Mouse (Mus musculus) left cerebral cortex, adult 2 months (tissue): ENCODE results near the gene Mpdu1. TPM values are rescaled to one million over a fixed set of nuclear protein-coding genes. Genes with fewer than 3 reads are reported as not detected.
"Not testable (repeated sequence)": the region's sequence is repeated elsewhere in the genome, so short reads cannot be mapped to it uniquely, and the experiment has no call there.

ENCODE experiments used
- DNase-seq, 2 experiments: peaks; one replicate each; pipeline ENCODE4 v3.0.0; 2021 to 2022; ENCODE audit warnings: low spot score in 2 of 2, mixed read lengths in 1 of 2; ENCODE audit errors: extremely low spot score in 1 of 2
- H3K27ac ChIP-seq: fragments of 200-600 bp; 2 replicates; pipeline ENCODE4 v1.8.1; 2022
- H3K4me3 ChIP-seq: fragments of 200-600 bp; 2 replicates; pipeline ENCODE4 v1.8.1; 2022
- CTCF ChIP-seq: fragments of 200-600 bp; IDR thresholded peaks from 2 replicates; pipeline ENCODE4 v1.8.1; 2022; ENCODE audit warnings: antibody characterized with exemption, mild to moderate bottlenecking, moderate library complexity
- intact Hi-C: fragments of 180-260 bp; cut with DNase I; formaldehyde crosslinking; loops from one replicate; pipeline ENCODE4 v1.15.1; 2025
- total RNA-seq, 2 experiments: library from RNA; stranded (reverse); gene quantifications; 2 replicates each; pipeline ENCODE4 v1.2.3; 2021

Mpdu1 gene
- total RNA-seq, 2 experiments from 2014 or later, result 59.0 to 59.4 TPM

DNA sequence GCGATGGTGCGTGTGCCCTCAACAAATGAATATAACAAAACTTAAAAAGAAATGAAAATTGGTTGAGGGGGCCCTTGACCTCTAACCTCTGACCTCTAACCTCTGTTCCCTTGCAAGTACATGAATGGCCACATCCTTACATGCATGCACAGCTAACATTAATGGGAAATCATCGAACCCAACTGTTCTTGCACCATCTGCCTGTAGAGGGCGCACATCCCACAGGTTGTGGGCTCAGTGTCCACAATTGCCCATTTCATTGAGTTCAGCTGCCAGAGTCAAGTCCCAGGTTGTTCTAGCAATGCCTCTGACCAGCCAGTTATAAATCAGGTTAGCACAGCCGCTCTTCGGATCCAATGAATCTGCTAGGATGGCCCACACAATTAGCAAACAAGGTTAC lies 34.2 kb downstream of the Mpdu1 start:
- intact Hi-C loops, result no loop called here

DNA sequence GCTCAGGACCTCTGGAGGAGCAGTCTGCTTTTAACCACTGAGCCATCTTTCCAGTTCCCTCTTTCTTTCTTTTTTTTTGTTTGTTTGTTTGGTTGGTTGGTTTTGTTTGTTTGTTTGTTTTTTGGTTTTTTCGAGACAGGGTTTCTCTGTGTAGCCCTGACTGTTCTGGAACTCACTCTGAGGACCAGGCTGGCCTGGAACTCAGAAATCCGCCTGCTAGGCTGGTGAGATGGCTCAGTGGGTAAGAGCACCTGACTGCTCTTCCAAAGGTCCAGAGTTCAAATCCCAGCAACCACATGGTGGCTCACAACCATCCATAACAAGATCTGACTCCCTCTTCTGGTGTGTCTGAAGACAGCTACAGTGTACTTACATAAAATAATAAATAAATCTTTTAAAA lies 38.1 kb downstream of the Mpdu1 start:
- H3K27ac ChIP-seq, intact Hi-C loops, H3K4me3 ChIP-seq, DNase-seq: not testable (repeated sequence)

More for the DNA sequence above, 34.2 kb downstream of the Mpdu1 start:
- TF ChIP-seq CTCF, result peak; percentile 91
- no peak overlapping the region for H3K4me3 ChIP-seq
- peak; percentile 56 to 76 for DNase-seq
- H3K27ac ChIP-seq, result no peak overlapping the region

DNA sequence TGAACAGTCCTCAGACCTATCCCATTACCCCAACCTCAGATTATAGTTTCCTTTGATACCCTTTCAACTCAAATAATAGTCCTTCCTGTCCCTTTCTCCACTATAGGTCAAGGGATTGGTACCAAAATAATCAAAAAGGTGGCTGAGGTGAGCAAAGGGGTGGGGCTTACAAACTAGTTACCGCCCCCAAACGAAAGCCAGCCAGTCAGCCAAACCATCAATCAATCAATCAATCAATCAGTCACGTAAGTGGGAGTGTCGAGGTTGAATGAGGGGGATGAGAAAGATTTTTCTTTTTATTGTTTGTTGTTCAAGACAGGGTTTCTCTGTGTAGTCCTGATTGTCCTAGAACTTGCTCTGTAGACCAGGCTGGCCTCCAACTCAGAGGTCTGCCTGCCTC lies 39.4 kb downstream of the Mpdu1 start:
- DNase-seq, result no peak
- H3K4me3 ChIP-seq, result peak overlapping the region; percentile 52; the same call in 1 of the 2 replicates
- 0 out of 2 replicates have a peak overlapping the region, but pooled peaks have one; percentile 28 for H3K27ac ChIP-seq
- intact Hi-C loops, result no loop called here
- TF ChIP-seq CTCF, result no peak

DNA sequence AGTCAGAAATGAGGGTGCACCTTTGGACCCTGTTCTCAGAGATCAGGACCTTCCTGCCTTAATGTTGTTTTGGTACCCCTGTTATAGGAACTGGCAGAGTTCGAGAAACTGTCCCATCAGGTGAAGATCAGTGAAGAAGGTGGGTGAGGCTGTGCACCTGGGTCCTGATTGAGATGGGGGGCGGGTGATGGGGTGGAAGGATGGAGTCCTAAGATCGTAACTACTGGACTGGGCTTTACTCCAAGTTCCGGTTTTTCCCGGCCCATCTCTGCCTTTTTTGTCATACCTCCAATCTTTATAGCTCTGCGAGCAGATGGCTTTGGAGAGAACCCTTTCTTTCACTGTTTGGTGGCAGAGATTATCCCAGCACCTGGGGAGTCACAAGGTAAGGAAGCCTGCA lies 40.0 kb downstream of the Mpdu1 start:
- intact Hi-C loops, result no loop called here
- Histone ChIP-seq H3K4me3 (peak overlapping the region; percentile 52), H3K27ac (peak overlapping the region; percentile 85)
- no peak for TF ChIP-seq CTCF
- DNase-seq, result no peak

DNA sequence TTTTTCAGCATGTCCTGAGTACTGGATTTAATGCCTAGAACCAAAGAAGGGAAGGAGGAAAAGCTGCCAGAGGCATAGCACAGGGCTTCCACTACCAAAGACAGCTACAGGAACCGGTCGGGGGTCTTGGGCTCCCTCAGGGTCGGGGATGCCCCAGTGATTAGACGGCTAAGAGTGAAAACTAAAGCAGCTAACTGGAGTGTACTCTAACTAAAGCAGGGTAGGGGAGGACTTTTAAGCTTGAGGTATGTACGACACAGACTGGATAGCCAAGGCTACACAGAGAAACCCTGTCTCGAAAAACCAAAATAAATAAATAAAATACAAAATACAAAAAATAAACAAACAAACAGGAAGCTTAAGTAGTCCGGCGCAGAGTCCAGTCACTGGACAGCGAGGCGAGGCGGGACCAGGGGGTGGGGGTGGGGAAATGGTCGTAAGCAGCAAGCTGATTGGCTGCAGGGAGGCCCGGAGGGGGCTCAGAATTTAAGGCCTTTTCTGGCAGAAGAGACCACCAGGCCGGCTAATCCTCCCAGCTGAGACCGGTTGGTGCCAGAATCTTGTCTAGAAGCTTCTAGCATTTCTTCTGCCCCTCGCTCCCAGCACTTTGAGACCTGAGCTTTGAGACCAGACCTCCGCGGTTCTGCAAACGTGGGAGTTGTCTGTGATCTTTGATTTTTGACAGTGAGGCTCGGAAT lies 40.7 kb downstream of the Mpdu1 start, which contains the start of gene Sat2:
Sat2 (plus strand) TSS at position 454 of the 698 bp plus-strand sequence.
- peak in 1 of 2 experiments; percentile 30 for DNase-seq
- Histone ChIP-seq H3K4me3 (peak within 1 kb of the TSS; percentile 52), H3K27ac (peak within 1 kb of the TSS; percentile 85)
- intact Hi-C loops, result no loop called here
- TF ChIP-seq CTCF, result no peak

DNA sequence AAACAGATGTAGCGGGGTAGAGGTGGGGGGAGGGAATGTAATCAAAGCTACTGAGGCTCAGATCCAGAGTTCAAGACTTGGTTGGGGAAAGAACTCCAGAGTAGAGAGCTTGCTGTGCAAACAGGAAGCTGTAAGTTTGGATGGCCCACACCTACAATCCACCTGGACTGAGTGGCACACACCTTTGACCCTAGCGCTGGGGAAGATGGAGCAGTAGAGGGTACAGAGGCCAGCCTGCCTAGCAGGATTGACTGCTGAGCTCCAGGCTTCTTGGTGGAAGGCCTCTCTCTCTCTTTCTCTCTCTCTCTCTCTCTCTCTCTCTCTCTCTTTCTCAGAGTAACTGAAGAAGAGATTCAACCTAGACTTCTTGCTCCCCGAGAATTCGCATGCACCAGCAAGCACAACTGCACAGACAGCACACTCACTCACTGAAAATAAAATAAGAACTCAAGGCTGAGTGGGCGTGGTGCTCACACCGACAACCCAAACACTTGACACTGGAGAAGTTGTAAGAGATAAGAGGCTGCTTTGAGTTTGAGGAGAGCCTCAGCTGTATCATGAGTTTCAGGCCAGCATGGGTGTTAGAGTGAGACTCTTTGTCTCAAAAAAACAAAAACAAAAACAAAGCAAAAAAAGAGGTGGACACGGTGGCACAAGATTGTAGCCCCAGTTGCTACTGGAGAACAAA lies 41.9 kb downstream of the Mpdu1 start:
- Histone ChIP-seq H3K27ac (no peak overlapping the region), H3K4me3 (no peak overlapping the region)
- TF ChIP-seq CTCF, result no peak
- no peak for DNase-seq
- intact Hi-C loops, result no loop called here

DNA sequence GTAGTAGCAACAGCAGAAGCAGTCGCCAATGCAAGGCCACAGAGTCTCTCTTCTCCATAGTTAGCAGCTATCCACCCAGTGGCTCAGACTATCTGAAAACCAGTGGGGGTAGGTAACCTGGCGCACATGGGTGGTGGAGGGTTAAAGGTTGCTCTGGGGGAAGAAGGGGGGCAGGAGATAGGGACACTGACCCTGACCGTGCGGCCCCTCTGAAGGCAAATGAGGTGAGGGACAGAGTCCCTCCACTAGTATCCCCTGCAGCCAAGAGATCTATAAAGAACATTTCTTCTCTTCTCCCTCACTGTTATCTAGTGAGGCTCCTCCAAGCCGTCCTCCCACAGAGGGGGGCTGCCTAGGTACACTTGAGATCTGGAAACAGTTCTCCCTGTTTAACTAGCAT lies 44.6 kb downstream of the Mpdu1 start, which contains the start of gene Shbg:
Shbg (minus strand) TSS at position 101 of the 400 bp plus-strand sequence.
- no peak for DNase-seq
- intact Hi-C loops, result no loop called here
- H3K27ac ChIP-seq, result no peak within 1 kb of the TSS
- H3K4me3 ChIP-seq, result no peak within 1 kb of the TSS
- no peak for TF ChIP-seq CTCF

DNA sequence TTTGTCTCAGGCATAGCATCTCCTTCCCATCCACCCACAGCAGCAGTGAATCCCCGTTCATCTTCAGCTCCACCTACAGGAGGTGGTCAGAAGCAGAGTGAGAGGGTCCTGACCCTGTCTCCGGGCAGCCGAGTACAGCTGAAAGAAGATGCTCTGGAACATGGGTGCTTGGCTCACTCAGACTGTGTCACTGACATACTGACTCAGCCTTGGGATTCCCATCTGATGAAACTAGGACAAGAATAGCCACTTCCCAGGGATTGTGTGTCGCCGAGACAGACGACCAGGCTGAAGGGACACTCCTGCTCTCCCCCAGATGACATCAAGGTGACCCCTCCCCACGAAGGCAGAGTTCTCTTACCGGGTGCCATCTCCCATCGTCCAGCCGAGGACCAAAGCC lies 45.7 kb downstream of the Mpdu1 start:
- no peak overlapping the region for H3K4me3 ChIP-seq
- no peak for TF ChIP-seq CTCF
- intact Hi-C loops, result no loop called here
- H3K27ac ChIP-seq, result no peak overlapping the region
- no peak for DNase-seq

DNA sequence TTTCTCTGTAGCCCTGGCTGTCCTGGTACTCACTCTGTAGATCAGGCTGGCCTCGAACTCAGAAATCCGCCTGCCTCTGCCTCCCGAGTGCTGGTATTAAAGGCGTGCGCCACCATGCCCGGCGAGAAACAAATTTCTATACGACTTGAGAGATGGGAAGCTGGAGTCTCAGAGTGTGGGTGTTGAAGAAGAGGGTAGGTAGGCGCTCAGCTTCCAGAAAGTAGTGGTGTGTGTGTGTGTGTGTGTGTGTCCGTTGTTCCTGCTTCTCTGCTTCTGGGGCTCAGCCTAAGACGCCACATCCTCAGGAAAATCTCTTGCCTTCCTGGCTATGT lies 48.2 kb downstream of the Mpdu1 start:
- H3K27ac ChIP-seq, DNase-seq, H3K4me3 ChIP-seq: not testable (repeated sequence)
- intact Hi-C loops, result loop anchor here (1.0 kb wide), 1 partner anchor 35 kb away; no protein-coding TSS in a partner anchor

DNA sequence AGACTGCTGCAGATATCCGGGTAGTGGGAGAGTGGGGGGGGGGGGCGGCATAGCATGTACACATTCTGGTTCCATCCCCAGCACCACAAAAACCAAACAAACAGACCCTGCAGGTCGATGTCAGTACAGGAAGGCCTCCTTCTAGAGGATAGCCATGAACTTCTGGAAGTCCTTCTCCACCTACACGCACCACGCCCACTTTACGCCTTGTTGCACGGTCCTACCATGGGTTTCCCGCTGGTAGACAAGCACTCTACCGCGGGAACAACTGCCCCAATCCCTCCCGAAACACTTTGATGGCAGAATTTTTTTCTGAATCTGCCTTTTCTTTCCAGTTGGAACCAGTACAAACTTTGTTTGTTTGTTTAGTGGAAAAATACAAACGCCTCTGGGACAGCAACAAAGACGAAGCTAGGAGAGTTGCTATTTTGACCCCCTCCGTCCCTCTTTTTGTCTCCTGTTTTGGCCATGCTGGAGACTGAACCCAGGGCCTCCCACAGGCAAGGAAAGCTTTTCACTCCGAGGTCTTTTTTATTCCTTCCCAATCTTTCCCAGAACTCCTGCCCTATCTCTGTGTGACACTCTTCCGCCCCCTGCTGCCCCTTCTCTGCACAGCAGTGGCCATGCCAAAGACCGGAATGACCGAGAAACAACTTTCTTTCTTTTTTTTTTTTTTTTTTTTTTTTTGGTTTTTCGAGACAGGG lies 48.7 kb downstream of the Mpdu1 start:
- peak; percentile 70 for TF ChIP-seq CTCF
- intact Hi-C loops, result loop anchor here (1.0 kb wide), 1 partner anchor 34 kb away; no protein-coding TSS in a partner anchor
- H3K27ac ChIP-seq, result peak overlapping the region; percentile 40
- peak; percentile 68 to 74 for DNase-seq
- H3K4me3 ChIP-seq, result peak overlapping the region; percentile 24

DNA sequence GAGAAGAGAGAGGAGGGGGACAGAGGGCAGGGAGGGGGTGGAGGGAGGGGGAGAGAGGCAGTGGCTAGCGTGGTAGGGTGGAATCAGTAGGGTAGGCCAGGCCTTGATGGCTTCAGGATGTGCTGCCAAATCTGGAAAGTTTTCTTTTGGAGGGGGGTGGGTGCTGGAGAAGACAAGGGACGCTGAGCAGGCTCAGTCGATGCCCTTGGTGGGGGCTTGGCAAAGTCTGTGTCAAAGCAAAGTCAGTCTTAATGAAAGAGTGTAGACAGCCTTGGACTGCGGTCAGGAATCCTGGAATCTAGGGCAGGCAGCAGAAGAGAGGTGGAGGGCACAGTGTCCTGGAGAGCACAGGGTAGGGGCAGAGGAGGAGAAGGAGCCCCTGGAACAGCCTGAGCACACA lies 51.5 kb downstream of the Mpdu1 start:
- intact Hi-C loops, result no loop called here
- TF ChIP-seq CTCF, result no peak
- Histone ChIP-seq H3K27ac (no peak overlapping the region), H3K4me3 (no peak overlapping the region)
- no peak for DNase-seq

DNA sequence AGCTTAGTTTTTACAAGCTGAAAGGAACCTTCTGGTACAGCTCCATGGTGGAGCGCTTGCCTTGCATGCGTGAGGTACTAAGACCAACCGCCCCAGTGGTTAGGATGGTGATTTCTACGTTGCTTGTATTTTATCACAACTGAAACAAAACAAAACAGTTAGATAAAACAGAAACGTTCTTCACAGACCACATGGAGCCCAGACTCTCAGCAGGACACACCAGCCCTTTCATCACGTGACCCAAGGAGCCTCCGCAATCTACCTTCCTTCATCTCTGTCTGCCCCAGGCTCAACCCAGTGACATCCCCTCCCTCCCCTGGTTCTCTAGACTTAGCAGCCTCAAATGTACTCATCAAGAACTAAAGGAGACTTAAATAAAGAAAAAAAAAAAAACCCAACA lies 53.0 kb downstream of the Mpdu1 start:
- Histone ChIP-seq H3K27ac (no peak overlapping the region), H3K4me3 (no peak overlapping the region)
- intact Hi-C loops, result no loop called here
- TF ChIP-seq CTCF, result no peak
- DNase-seq, result no peak
